Mouse (Mus musculus) kidney, adult 2 months (tissue): ENCODE data around the gene Elf4. TPM values are rescaled to one million over a fixed set of nuclear protein-coding genes. Genes with fewer than 3 reads are reported as not detected.

ENCODE experiments used
- DNase-seq: peaks from one replicate; pipeline ENCODE4 v3.0.0; 2021
- H3K27ac ChIP-seq: fragments of 200-500 bp; 2 replicates; pipeline ENCODE4 v1.5.1; 2012; ENCODE audit warnings: low read depth, low read length, control low read depth, inconsistent platforms; ENCODE audit not compliant: insufficient read depth
- H3K27me3 ChIP-seq: fragments of 200-500 bp; replicated peaks from 2 replicates; pipeline ENCODE4 v1.6.1; 2012; ENCODE audit warnings: mild to moderate bottlenecking, moderate library complexity, low read length, inconsistent platforms; ENCODE audit not compliant: control insufficient read depth, insufficient read depth
- H3K36me3 ChIP-seq: fragments of 200-500 bp; 2 replicates; pipeline ENCODE4 v1.6.1; 2012; ENCODE audit warnings: mild to moderate bottlenecking, moderate library complexity, low read length, inconsistent platforms; ENCODE audit not compliant: control insufficient read depth, insufficient read depth
- H3K4me1 ChIP-seq: fragments of 200-500 bp; 2 replicates; pipeline ENCODE4 v1.6.1; 2011; ENCODE audit warnings: low read length; ENCODE audit not compliant: control insufficient read depth, insufficient read depth
- H3K4me3 ChIP-seq: fragments of 200-500 bp; 2 replicates; pipeline ENCODE4 v1.5.1; 2011; ENCODE audit warnings: mild to moderate bottlenecking, low read depth, low read length, control low read depth; ENCODE audit not compliant: insufficient read depth
- CTCF ChIP-seq: fragments of 200-500 bp; conservative IDR thresholded peaks from 2 replicates; pipeline ENCODE4 v1.5.1; 2011; ENCODE audit warnings: low read depth, mild to moderate bottlenecking, control low read depth, low read length, moderate library complexity, mixed read lengths; ENCODE audit not compliant: insufficient read depth, insufficient read length
- POLR2A ChIP-seq: fragments of 200-500 bp; IDR thresholded peaks from one replicate; pipeline ENCODE4 v1.6.1; 2011; ENCODE audit warnings: low read depth, low read length, control low read depth
- WGBS: fragments of 180-500 bp; shearing (Covaris S2); methylation state at CpG from one replicate; pipeline ENCODE4 v1.1.7; 2018; 5-methylcytosine and 5-hydroxymethylcytosine counted together
- polyA plus RNA-seq: library from polyadenylated mRNA; depleted of rRNA; stranded (reverse); fragments of >200 nt; gene quantifications from 2 replicates; pipeline ENCODE4 v1.2.3, GENCODE M21; 2012

Elf4 gene
- polyA plus RNA-seq, 1 experiment, result 5.3 TPM

DNA sequence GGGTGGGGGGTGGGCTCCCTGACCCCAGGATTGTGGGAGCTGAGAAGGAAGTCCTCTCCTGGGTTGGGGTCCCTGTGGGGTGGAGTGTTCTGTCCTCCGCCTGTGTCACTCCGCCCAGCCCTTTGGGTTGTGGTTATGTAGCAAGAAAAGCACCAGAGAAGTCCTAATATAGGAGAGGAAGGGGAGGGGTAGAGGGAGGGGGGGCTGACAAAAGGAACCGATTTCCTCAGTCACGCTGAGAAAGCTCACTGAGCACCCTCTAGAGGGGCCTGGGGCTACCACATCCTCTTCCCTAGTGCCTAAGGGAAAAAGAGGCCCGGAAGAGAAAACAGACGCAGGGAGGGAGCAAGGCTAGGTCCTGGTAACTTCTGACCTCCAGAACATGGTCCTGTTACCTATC, 33.4 kb downstream of the Elf4 start:
- Histone ChIP-seq H3K27me3 (no peaks in the 10 kb centered on the region), H3K4me1 (0 out of 2 replicates have a peak, but pooled peaks cover 2% of the 10 kb centered on the region), H3K27ac (no peak overlapping the region), H3K4me3 (no peak overlapping the region), H3K36me3 (no peaks in the 10 kb centered on the region)
- 57% methylated on average over 6 of the region's 6 CpGs for WGBS
- TF ChIP-seq POLR2A (no peak), CTCF (0 out of 2 replicates have a peak, but pooled peaks have one; percentile 8)
- peak; percentile 30 for DNase-seq

DNA sequence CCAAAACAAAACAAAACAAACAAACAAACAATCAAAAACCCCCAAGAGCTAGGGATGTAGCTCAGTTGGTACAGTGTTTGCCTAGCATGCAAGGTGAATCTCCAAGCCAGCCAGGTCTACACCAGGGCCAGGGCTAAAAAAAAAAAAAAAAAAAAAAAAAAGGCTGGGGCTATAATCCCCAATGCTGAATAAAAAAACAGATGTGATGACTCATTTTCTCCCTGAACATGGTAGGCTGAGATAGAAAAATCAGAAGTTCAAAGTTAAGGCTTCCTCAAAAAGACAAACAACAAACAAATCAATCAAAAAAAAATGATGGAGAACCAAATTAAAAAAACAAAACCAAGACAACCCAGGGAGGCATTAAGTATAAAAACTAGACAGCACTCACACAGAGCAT, 33.8 kb downstream of the Elf4 start:
- DNase-seq, result no peak
- Histone ChIP-seq H3K4me1 (0 out of 2 replicates have a peak, but pooled peaks cover 2% of the 10 kb centered on the region), H3K27ac (no peak overlapping the region), H3K4me3 (no peak overlapping the region), H3K36me3 (no peaks in the 10 kb centered on the region), H3K27me3 (no peaks in the 10 kb centered on the region)
- TF ChIP-seq POLR2A, result no peak
- TF ChIP-seq CTCF, result no peak

DNA sequence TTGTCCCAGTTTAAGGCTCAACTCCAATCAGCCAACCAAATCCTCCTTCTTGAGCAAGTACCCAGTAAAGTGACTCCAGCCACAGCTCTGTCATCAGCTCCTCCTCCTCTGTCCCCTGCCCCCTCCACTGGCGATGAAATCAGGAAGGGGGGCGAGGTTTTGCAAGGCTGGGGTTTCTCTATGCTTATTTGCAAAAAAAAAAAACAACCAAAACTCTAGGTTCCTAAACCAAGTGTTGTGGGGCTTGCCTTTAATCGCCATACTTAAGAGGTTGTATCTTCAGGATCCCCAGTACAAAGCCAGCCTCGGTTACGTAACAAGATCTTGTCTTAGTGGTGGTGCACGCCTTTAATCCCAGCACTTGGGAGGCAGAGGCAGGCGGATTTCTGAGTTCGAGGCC, 34.3 kb downstream of the Elf4 start:
- Histone ChIP-seq H3K4me1 (0 out of 2 replicates have a peak, but pooled peaks cover 2% of the 10 kb centered on the region), H3K27me3 (no peaks in the 10 kb centered on the region), H3K36me3 (no peaks in the 10 kb centered on the region), H3K27ac (peak overlapping the region; percentile 8; the same call in 1 of the 2 replicates), H3K4me3 (no peak overlapping the region)
- WGBS, result 81% methylated on average over 8 of the region's 8 CpGs
- DNase-seq, result no peak
- TF ChIP-seq CTCF (no peak), POLR2A (no peak)

DNA sequence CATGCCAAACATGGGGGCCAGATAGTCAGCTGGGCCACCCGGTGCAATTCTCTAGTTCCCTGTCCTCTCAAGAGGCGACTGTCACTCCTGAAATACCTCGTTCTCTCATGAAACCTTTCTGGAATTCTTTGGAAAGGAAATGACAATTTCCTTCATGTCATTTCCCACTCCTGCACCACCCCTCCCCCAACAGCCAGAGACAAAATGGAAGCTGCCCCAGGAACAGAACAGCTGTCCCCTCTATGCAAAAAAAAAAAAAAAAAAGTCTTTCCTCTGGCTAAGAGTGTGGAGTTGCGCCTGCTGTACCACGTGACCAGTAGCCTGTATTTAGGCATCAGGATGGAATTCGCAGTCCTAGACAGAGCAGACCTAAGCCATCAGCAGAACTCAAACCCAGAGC, 34.7 kb downstream of the Elf4 start:
- TF ChIP-seq CTCF (no peak), POLR2A (no peak)
- peak; percentile 61 for DNase-seq
- Histone ChIP-seq H3K4me1 (0 out of 2 replicates have a peak, but pooled peaks cover 2% of the 10 kb centered on the region), H3K27ac (peak overlapping the region; percentile 62; the same call in 1 of the 2 replicates), H3K4me3 (no peak overlapping the region), H3K36me3 (no peaks in the 10 kb centered on the region), H3K27me3 (no peaks in the 10 kb centered on the region)
- 56% methylated on average over 6 of the region's 6 CpGs for WGBS

DNA sequence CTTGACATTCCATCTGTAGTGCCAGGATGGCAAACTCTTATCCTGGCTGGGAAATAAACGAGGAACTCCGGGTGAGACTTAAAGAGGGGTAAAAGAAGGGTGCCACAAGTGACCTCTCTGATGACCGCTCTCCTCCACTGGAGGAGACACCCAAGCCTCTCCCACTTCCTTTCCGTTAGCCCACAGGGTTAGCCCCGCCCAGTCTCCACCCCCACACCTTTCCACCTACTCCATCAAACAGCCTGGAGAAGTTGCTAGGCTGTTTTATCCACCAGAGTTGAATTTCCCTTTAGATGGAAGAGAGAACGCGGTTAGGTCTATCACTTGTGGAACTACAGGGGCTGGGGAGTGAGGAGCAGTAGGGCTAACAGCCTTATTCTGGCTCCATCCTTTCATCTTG, 37.7 kb downstream of the Elf4 start:
- Histone ChIP-seq H3K27me3 (no peaks in the 10 kb centered on the region), H3K4me1 (0 out of 2 replicates have a peak, but pooled peaks cover 2% of the 10 kb centered on the region), H3K4me3 (no peak overlapping the region), H3K36me3 (no peaks in the 10 kb centered on the region), H3K27ac (no peak overlapping the region; the same call in 1 of the 2 replicates)
- 38% methylated on average over 7 of the region's 7 CpGs for WGBS
- DNase-seq, result peak; percentile 32
- no peak for TF ChIP-seq CTCF
- TF ChIP-seq POLR2A, result no peak

DNA sequence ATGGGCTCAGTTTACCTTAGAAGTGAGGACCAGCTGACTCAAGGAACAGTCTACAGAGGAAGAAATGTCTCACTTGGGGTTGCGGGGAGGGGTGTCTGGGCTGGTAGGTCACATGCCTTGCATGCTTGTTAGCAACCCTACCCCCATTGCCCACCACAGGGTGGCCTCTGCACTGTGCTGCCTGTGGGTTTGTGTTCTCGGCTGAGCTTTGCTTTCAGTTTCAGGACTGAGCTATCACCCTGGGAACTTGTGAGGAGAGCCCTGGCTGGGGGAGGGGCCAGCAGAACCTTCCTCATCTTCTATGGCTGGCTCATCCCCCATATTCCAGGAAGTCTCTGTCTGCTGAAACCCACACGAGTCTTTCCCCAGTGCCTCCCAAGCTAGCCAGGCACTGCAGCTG, 38.3 kb downstream of the Elf4 start:
- no peaks in the 10 kb centered on the region for H3K36me3 ChIP-seq
- no peaks in the 10 kb centered on the region for H3K27me3 ChIP-seq
- 0 out of 2 replicates have a peak, but pooled peaks cover 2% of the 10 kb centered on the region for H3K4me1 ChIP-seq
- WGBS, result 28% methylated on average over 3 of the region's 3 CpGs
- peak overlapping the region; percentile 39; the same call in 1 of the 2 replicates for H3K27ac ChIP-seq
- peak; percentile 55 for DNase-seq
- no peak overlapping the region for H3K4me3 ChIP-seq
- TF ChIP-seq CTCF, result no peak
- TF ChIP-seq POLR2A, result no peak

DNA sequence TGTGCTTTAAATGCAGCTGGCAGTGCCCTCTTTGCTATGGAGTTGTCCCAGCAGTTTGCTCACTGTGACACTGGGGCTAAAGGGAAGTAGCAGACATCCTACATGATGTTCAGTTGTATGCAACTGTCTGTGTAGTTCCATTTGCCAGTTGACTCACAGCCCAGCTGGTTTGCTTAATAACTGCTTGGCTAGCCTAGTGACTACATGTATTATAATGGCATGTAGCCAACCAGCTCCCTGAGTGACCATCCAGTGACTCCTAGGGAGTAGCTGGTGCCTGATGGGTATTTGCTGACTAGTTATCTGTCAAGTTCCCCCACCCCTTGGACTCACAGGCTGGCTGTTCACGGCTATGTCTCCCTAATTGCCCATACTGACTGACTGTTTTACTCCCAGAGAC, 39.3 kb downstream of the Elf4 start:
- Histone ChIP-seq H3K27ac (no peak overlapping the region), H3K27me3 (no peaks in the 10 kb centered on the region), H3K4me1 (0 out of 2 replicates have a peak, but pooled peaks cover 2% of the 10 kb centered on the region), H3K36me3 (no peaks in the 10 kb centered on the region), H3K4me3 (no peak overlapping the region)
- DNase-seq, result no peak
- WGBS, result 55% methylated on average over 1 of the region's 1 CpGs
- TF ChIP-seq CTCF, result no peak
- no peak for TF ChIP-seq POLR2A
